Mouse (Mus musculus) testis, adult 2 months (tissue): ENCODE data around the gene Sdk2. TPM values are rescaled to one million over a fixed set of nuclear protein-coding genes. Genes with fewer than 3 reads are reported as not detected.

Experiments used
- H3K27ac ChIP-seq: fragments of 200-500 bp; 2 replicates; pipeline ENCODE4 v1.5.1; 2012; ENCODE audit warnings: low read depth, low read length; ENCODE audit not compliant: control insufficient read depth, insufficient read depth
- H3K27me3 ChIP-seq: fragments of 200-500 bp; 2 replicates; pipeline ENCODE4 v1.6.1; 2012; ENCODE audit warnings: mild to moderate bottlenecking, low read length, moderate library complexity; ENCODE audit not compliant: control insufficient read depth, insufficient read depth
- H3K36me3 ChIP-seq: fragments of 200-500 bp; 2 replicates; pipeline ENCODE4 v1.6.1; 2012; ENCODE audit warnings: mild to moderate bottlenecking, low read length; ENCODE audit not compliant: control insufficient read depth, insufficient read depth
- H3K4me1 ChIP-seq: fragments of 200-500 bp; 2 replicates; pipeline ENCODE4 v1.6.1; 2012; ENCODE audit warnings: low read length; ENCODE audit not compliant: control insufficient read depth, insufficient read depth
- H3K4me3 ChIP-seq: fragments of 200-500 bp; 2 replicates; pipeline ENCODE4 v1.5.1; 2012; ENCODE audit warnings: low read depth, mild to moderate bottlenecking, low read length, moderate library complexity, mixed read lengths; ENCODE audit not compliant: control insufficient read depth
- CTCF ChIP-seq: fragments of 200-500 bp; IDR thresholded peaks from 2 replicates; pipeline ENCODE4 v1.5.1; 2012; ENCODE audit warnings: low read depth, mild to moderate bottlenecking, inconsistent platforms, low read length, moderate library complexity; ENCODE audit not compliant: control insufficient read depth, insufficient read depth, insufficient replicate concordance
- POLR2A ChIP-seq: fragments of 200-500 bp; IDR thresholded peaks from 2 replicates; pipeline ENCODE4 v1.6.1; 2012; ENCODE audit warnings: low read depth, mild to moderate bottlenecking, inconsistent platforms, low read length, moderate library complexity; ENCODE audit not compliant: control insufficient read depth
- polyA plus RNA-seq: library from polyadenylated mRNA; depleted of rRNA; stranded (reverse); fragments of >200 nt; gene quantifications from 2 replicates; pipeline ENCODE4 v1.2.3, GENCODE M21; 2012

The Sdk2 gene
- polyA plus RNA-seq, 1 experiment = 7.8 TPM

GRCm38 (mm10) chr11:113782006-113782405 is 284.8 kb downstream of the Sdk2 start:
- Histone ChIP-seq H3K27me3 (no peaks in the 10 kb centered on the region), H3K4me1 (peaks cover 18% of the 10 kb centered on the region), H3K27ac (no peak overlapping the region), H3K36me3 (no peaks in the 10 kb centered on the region), H3K4me3 (no peak overlapping the region)
- TF ChIP-seq CTCF (no peak), POLR2A (no peak)

GRCm38 (mm10) chr11:113779680-113780041 is 287.2 kb downstream of the Sdk2 start:
- H3K27me3 ChIP-seq = no peaks in the 10 kb centered on the region
- H3K36me3 ChIP-seq = no peaks in the 10 kb centered on the region
- no peak overlapping the region for H3K27ac ChIP-seq
- no peak for TF ChIP-seq CTCF
- no peak for TF ChIP-seq POLR2A
- no peak overlapping the region for H3K4me3 ChIP-seq
- peaks cover 7% of the 10 kb centered on the region; the same call in 1 of the 2 replicates for H3K4me1 ChIP-seq

GRCm38 (mm10) chr11:113778733-113779679 is 287.8 kb downstream of the Sdk2 start:
- H3K27ac ChIP-seq = peak overlapping the region; percentile 39
- no peak overlapping the region for H3K4me3 ChIP-seq
- H3K27me3 ChIP-seq = no peaks in the 10 kb centered on the region
- no peaks in the 10 kb centered on the region for H3K36me3 ChIP-seq
- H3K4me1 ChIP-seq = peaks cover 5% of the 10 kb centered on the region; the same call in 1 of the 2 replicates
- no peak for TF ChIP-seq CTCF
- TF ChIP-seq POLR2A = no peak

GRCm38 (mm10) chr11:113777878-113778464 is 288.9 kb downstream of the Sdk2 start:
- H3K36me3 ChIP-seq = no peaks in the 10 kb centered on the region
- no peak overlapping the region; the same call in 1 of the 2 replicates for H3K27ac ChIP-seq
- H3K4me1 ChIP-seq = peaks cover 5% of the 10 kb centered on the region; the same call in 1 of the 2 replicates
- H3K27me3 ChIP-seq = no peaks in the 10 kb centered on the region
- TF ChIP-seq POLR2A (no peak), CTCF (no peak)
- no peak overlapping the region for H3K4me3 ChIP-seq

- no peak overlapping the region for H3K27ac ChIP-seq
- TF ChIP-seq CTCF (no peak), POLR2A (no peak)
- H3K27me3 ChIP-seq = no peaks in the 10 kb centered on the region
- peak overlapping the region; percentile 65 for H3K4me3 ChIP-seq
- no peaks in the 10 kb centered on the region for H3K36me3 ChIP-seq
- H3K4me1 ChIP-seq = peaks cover 5% of the 10 kb centered on the region; the same call in 1 of the 2 replicates
These were observed 289.9 kb downstream of the Sdk2 start for GRCm38 (mm10) chr11:113776851-113777511.

GRCm38 (mm10) chr11:113774773-113775172 is 292.1 kb downstream of the Sdk2 start:
- no peaks in the 10 kb centered on the region for H3K27me3 ChIP-seq
- no peak overlapping the region for H3K27ac ChIP-seq
- H3K36me3 ChIP-seq = no peaks in the 10 kb centered on the region
- TF ChIP-seq CTCF = no peak
- no peak for TF ChIP-seq POLR2A
- no peak overlapping the region for H3K4me3 ChIP-seq
- peaks cover 5% of the 10 kb centered on the region; the same call in 1 of the 2 replicates for H3K4me1 ChIP-seq

GRCm38 (mm10) chr11:113773191-113773590 is 293.7 kb downstream of the Sdk2 start:
- no peak overlapping the region for H3K4me3 ChIP-seq
- no peaks in the 10 kb centered on the region for H3K36me3 ChIP-seq
- TF ChIP-seq CTCF (no peak), POLR2A (no peak)
- no peak overlapping the region for H3K27ac ChIP-seq
- H3K4me1 ChIP-seq = peaks cover 4% of the 10 kb centered on the region; the same call in 1 of the 2 replicates
- H3K27me3 ChIP-seq = no peaks in the 10 kb centered on the region
